Mouse (Mus musculus) neural tube, embryonic 14.5 days (tissue): Measurements from ENCODE around the gene Bmx. TPM values are rescaled to one million over a fixed set of nuclear protein-coding genes. Genes with fewer than 3 reads are reported as not detected.

Experiments used
- ATAC-seq: fragments of 200-750 bp; cut with Nextera tagmentation; 2 replicates; pipeline ENCODE4 v1.8.0; 2017; ENCODE audit warnings: low read depth, mild to moderate bottlenecking, moderate TSS enrichment, moderate library complexity
- H3K27ac ChIP-seq: fragments of 300-500 bp; sonication (generic); 2 replicates; pipeline ENCODE4 v1.5.1; 2014; ENCODE audit warnings: low read depth, mild to moderate bottlenecking, control low read depth, low read length, moderate library complexity, mixed read lengths
- H3K27me3 ChIP-seq: fragments of 300-500 bp; sonication (generic); 2 replicates; pipeline ENCODE4 v1.6.1; 2014; ENCODE audit warnings: low read length; ENCODE audit not compliant: control insufficient read depth, insufficient read depth
- H3K36me3 ChIP-seq: fragments of 300-500 bp; sonication (generic); 2 replicates; pipeline ENCODE4 v1.6.1; 2014; ENCODE audit warnings: low read length, mixed read lengths; ENCODE audit not compliant: control insufficient read depth, insufficient read depth
- H3K4me1 ChIP-seq: fragments of 300-500 bp; sonication (generic); 2 replicates; pipeline ENCODE4 v1.6.1; 2014; ENCODE audit warnings: low read length; ENCODE audit not compliant: control insufficient read depth, insufficient read depth
- H3K4me2 ChIP-seq: fragments of 300-500 bp; sonication (generic); 2 replicates; pipeline ENCODE4 v1.6.1; 2014; ENCODE audit warnings: mild to moderate bottlenecking, low read depth, low read length, control low read depth
- H3K4me3 ChIP-seq: fragments of 300-500 bp; sonication (generic); 2 replicates; pipeline ENCODE4 v1.5.1; 2014; ENCODE audit warnings: low read depth, low read length, control low read depth, mixed read lengths
- H3K9ac ChIP-seq: fragments of 300-500 bp; sonication (generic); replicated peaks from 2 replicates; pipeline ENCODE4 v1.6.1; 2014; ENCODE audit warnings: low read depth, mild to moderate bottlenecking, control low read depth, low read length, mixed read lengths
- H3K9me3 ChIP-seq: fragments of 300-500 bp; sonication (generic); 2 replicates; pipeline ENCODE4 v1.6.1; 2016; ENCODE audit warnings: low read length; ENCODE audit not compliant: control insufficient read depth
- WGBS: fragments of 180-500 bp; shearing (Covaris S2); extraction: QIAGEN DNeasy Blood & Tissue Kit; methylation state at CpG from one replicate; pipeline ENCODE4 v1.1.7; 2014; 5-methylcytosine and 5-hydroxymethylcytosine counted together
- polyA plus RNA-seq: library from polyadenylated mRNA; unstranded; fragments of >200 nt; fragmentation: Nextera tagmentation; extraction: Ambion mirVana; gene quantifications from 2 replicates; pipeline ENCODE4 v1.2.1, GENCODE M21; 2014

Bmx gene
- polyA plus RNA-seq: 0.37 TPM in 1 of 2 replicates, not detected in the other

DNA sequence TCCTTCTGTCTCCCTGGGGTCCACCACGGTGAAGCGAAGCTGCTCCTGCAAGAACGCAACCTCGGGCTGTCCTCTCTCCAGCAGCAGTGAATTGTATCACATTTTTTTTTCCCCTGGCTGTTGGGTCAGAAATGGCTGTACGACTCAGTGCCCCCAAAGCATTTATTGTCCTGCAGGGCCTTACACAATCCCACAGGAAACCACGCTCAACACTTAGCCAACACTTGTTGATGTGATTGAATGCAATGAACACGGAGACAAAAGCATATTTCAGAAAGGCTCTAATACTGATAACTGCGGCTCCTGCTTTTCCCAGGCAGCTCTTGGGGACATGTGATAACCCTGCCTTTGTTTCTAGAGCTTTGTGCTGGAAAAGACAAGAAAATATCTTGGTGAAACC is at the start of gene Bmx:
Gene Bmx, minus strand, starts transcription at position 137 of the 400 bp plus-strand sequence.
- Histone ChIP-seq H3K9ac (no peak within 1 kb of the TSS), H3K9me3 (no peaks in the 10 kb centered on the region), H3K27ac (no peak within 1 kb of the TSS), H3K27me3 (no peaks in the 10 kb centered on the region), H3K4me1 (no peaks in the 10 kb centered on the region), H3K4me2 (no peak within 1 kb of the TSS), H3K36me3 (no peaks in the 10 kb centered on the region), H3K4me3 (no peak within 1 kb of the TSS)
- ATAC-seq: no peak
- WGBS: 57% methylated on average over 8 of the region's 8 CpGs

DNA sequence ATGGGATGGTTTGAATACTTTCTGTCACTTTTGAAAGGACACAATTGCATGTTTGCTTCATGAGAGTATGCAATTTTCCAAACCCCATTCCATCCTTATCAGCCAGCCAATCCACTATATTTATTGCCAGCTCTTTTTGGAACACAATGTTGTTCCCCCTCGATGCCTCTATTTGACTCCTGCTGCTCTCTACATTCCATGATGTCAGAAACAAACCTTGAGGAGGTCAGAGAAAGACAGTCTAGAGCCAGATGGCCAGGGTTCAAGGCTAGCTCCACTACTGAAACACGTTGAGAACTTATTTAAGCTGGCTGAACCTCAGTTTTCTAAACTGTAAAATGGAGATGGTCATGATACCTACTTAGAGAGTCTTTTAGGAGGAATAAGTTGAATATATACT is 48.3 kb upstream of the Bmx start:
- ATAC-seq: no peak
- no peak overlapping the region for H3K4me3 ChIP-seq
- H3K36me3 ChIP-seq: no peaks in the 10 kb centered on the region
- no peaks in the 10 kb centered on the region for H3K27me3 ChIP-seq
- H3K9ac ChIP-seq: no peak overlapping the region
- no peaks in the 10 kb centered on the region for H3K4me1 ChIP-seq
- no peak overlapping the region for H3K27ac ChIP-seq
- no peaks in the 10 kb centered on the region for H3K9me3 ChIP-seq
- H3K4me2 ChIP-seq: no peak overlapping the region
- WGBS: 80% methylated on average over 2 of the region's 2 CpGs

DNA sequence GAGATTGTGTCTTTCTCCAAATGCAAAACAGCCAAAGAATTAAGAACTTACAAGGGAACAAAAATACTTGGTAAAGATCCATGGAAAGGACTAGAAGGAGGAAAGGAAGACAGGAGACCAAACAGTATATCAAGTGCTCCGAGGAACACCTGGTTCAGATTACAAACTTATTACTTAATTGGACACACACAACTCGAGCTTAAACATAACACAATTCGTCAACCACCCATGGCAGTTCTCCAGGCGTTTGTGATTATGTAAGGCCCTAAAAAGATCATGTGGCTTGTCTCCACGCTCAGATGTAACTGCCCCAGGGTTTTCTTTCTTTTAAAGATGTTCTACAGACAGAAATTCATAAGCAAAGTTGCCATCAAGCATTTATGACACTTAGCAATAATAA is 33.2 kb upstream of the Bmx start:
- Histone ChIP-seq H3K27me3 (no peaks in the 10 kb centered on the region), H3K27ac (no peak overlapping the region), H3K9ac (no peak overlapping the region), H3K4me2 (no peak overlapping the region), H3K9me3 (no peaks in the 10 kb centered on the region), H3K4me1 (no peaks in the 10 kb centered on the region), H3K4me3 (no peak overlapping the region), H3K36me3 (no peaks in the 10 kb centered on the region)
- no peak for ATAC-seq
- 71% methylated on average over 5 of the region's 5 CpGs for WGBS

DNA sequence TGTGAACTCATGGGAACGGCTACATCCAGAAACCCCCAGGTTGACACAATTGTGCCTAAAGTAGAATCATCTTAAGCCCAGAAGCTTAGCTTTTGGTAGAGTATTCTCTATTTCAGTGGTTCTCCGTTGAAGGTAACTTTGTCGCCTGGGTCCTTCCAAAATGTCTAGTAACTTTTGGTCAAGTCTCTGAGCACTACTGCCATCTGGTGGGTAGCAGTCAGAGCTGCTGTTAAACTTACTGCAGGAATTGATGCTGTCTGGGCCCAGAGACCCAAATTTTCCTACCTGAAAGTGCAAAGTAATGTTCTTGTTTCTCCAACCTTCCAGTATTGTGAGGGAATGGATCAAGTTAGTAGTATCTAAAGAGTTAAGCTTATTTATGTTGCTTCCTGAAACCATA is 29.1 kb upstream of the Bmx start:
- Histone ChIP-seq H3K9ac (no peak overlapping the region), H3K27me3 (no peaks in the 10 kb centered on the region), H3K4me3 (no peak overlapping the region), H3K36me3 (no peaks in the 10 kb centered on the region), H3K4me1 (no peaks in the 10 kb centered on the region), H3K4me2 (no peak overlapping the region), H3K27ac (no peak overlapping the region), H3K9me3 (no peaks in the 10 kb centered on the region)
- WGBS: 65% methylated on average over 3 of the region's 3 CpGs
- no peak for ATAC-seq

DNA sequence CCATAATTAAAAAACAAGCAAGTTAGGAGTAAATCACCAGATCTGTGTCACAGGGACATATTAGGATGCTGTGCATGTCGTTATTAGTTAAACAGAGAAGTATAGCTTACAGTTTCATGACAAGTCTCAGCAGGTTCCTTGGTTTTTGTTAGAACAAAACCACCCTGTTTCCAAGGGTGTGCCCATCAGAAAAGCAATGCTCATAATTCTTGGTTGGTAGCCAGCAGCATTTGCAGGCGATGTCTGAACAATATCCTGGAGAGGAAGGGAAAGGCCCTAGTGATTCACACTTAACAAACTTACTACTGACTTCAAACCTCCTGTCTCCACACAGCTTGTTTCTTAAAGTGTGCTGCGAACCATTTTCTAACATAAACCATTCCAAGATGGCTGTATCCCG is 25.8 kb upstream of the Bmx start:
- Histone ChIP-seq H3K27ac (no peak overlapping the region), H3K36me3 (no peaks in the 10 kb centered on the region), H3K4me1 (no peaks in the 10 kb centered on the region), H3K9me3 (no peaks in the 10 kb centered on the region), H3K9ac (no peak overlapping the region), H3K4me3 (no peak overlapping the region), H3K27me3 (no peaks in the 10 kb centered on the region), H3K4me2 (no peak overlapping the region)
- no peak for ATAC-seq
- WGBS: 83% methylated on average over 4 of the region's 4 CpGs

DNA sequence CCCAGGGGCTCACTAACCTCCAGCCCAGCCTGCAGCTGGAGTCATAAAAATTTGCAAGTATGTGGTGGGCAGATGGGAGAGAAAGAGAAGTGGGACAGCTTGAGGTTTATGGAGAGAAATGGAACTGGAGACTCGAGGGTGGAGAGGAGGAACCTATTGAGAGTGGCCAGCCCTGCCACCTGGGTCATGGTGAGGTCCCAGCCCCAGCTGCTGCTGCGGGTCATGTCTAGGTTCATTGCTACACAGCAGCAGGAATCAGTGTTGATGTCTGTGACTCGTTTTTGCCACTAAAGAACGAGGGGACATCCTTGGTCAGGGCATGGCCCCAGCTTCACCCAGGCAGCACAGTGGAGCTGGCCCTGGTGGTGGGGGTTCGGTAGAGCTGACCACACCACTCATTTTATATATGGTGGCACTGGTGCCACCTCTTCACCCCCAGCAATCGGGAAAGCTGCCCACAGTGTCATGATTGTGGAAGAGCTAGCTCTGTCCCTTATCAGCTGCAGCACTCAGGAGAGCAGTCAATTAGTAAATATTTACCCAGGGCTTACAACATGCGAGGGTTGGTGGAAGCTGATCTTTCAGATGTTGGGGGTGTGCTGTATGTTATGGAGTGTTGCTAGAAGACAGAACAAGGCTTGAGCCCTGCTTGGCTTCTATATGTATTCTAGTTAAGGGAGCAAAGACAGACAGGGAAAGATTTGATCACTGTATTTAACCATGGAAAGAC is 23.1 kb upstream of the Bmx start:
- H3K36me3 ChIP-seq: no peaks in the 10 kb centered on the region
- H3K9ac ChIP-seq: no peak overlapping the region
- H3K4me1 ChIP-seq: no peaks in the 10 kb centered on the region
- ATAC-seq: no peak
- no peaks in the 10 kb centered on the region for H3K9me3 ChIP-seq
- H3K27me3 ChIP-seq: no peaks in the 10 kb centered on the region
- no peak overlapping the region for H3K27ac ChIP-seq
- no peak overlapping the region for H3K4me3 ChIP-seq
- 72% methylated on average over 7 of the region's 7 CpGs for WGBS
- H3K4me2 ChIP-seq: no peak overlapping the region

DNA sequence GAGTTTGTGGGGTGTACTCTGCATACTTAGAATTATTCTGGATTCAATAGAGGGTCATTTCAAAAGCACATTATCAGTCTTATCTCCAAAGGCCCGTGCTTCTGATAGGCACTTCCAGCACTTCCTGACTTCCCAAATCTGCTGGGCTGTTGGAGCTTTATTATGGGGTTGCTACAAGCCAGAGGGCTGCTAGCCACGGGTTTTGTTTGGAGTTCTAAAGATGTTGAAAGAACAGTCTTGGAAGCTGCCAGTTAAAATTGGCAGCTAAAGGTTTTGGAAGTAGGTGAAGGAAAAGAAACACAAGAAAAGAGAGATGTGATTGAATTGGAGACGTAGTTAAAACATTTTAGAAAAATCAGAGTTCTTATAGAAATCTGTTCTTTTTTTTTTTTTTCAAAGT is 17.5 kb upstream of the Bmx start:
- WGBS: 56% methylated on average over 3 of the region's 3 CpGs
- Histone ChIP-seq H3K4me2 (no peak overlapping the region), H3K4me3 (no peak overlapping the region), H3K36me3 (no peaks in the 10 kb centered on the region), H3K27ac (no peak overlapping the region), H3K4me1 (no peaks in the 10 kb centered on the region), H3K9ac (no peak overlapping the region), H3K27me3 (no peaks in the 10 kb centered on the region), H3K9me3 (no peaks in the 10 kb centered on the region)
- no peak for ATAC-seq

DNA sequence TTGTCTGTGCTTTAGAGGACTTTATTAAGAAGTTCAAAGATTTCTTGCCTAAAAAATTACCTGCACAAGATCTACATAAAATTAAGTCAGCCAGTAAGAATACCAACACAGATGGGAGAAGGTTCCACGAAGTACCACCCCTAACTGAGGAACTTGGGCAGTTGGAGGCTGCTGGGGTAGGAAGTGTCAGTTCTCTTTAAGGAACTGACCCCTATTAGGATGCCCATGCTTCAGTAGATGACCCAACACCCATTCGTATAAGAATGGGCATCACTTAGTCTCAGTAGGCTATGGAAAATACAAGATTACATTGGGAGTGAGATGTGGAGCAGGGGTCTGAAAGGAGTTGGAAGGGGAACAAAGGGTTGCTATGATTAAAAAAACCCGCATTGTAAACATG is 12.6 kb upstream of the Bmx start:
- H3K4me2 ChIP-seq: no peak overlapping the region
- H3K4me1 ChIP-seq: no peaks in the 10 kb centered on the region
- H3K9me3 ChIP-seq: no peaks in the 10 kb centered on the region
- no peak for ATAC-seq
- WGBS: 93% methylated on average over 3 of the region's 3 CpGs
- H3K36me3 ChIP-seq: no peaks in the 10 kb centered on the region
- H3K27ac ChIP-seq: no peak overlapping the region
- H3K4me3 ChIP-seq: no peak overlapping the region
- H3K27me3 ChIP-seq: no peaks in the 10 kb centered on the region
- H3K9ac ChIP-seq: no peak overlapping the region

DNA sequence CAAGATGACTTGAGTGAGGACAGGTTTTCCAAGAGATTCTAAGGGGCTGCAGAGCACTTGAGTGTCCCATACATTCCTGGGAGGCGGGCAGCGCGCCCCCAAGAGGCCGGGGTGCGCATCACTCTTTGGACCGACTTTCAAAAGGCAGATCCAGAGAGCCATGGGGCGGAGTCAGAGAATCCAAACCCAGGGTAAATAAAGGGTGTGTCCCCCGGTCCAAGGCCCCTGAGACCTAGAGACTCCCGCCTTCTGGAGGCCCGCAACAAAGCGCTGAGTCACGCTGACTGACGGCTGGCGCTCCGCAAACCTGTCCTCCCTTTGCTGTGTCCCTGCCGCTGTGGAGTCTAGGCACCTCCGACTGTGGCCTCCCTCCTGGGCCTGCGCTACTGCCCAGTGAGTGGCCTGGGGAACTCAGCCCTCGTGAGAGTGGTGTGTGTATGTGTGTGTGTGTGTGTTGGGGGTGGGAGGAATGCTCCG is 11.3 kb upstream of the Bmx start, which contains the start of gene Pir:
Gene Pir, plus strand, starts transcription at position 87 of the 477 bp plus-strand sequence.
- H3K27ac ChIP-seq: no peak within 1 kb of the TSS
- WGBS: 21% methylated on average over 14 of the region's 20 CpGs
- ATAC-seq: peak; percentile 89
- no peak within 1 kb of the TSS; the same call in 1 of the 2 replicates for H3K9ac ChIP-seq
- H3K36me3 ChIP-seq: no peaks in the 10 kb centered on the region
- peak within 1 kb of the TSS; percentile 44 for H3K4me2 ChIP-seq
- H3K4me1 ChIP-seq: no peaks in the 10 kb centered on the region
- no peaks in the 10 kb centered on the region for H3K9me3 ChIP-seq
- H3K27me3 ChIP-seq: no peaks in the 10 kb centered on the region
- peak within 1 kb of the TSS; percentile 24 for H3K4me3 ChIP-seq
